Mouse (Mus musculus) gastrocnemius, postnatal 25 days (tissue): ENCODE results near the gene Cacna1f. TPM values are rescaled to one million over a fixed set of nuclear protein-coding genes. Genes with fewer than 3 reads are reported as not detected.

ENCODE experiments used
- DNase-seq: peaks from one replicate; pipeline ENCODE4 v3.0.0; 2022
- long read RNA-seq, 2 experiments: library from polyadenylated mRNA; stranded (forward); transcript quantifications; one replicate each; pipeline ENCODE4 v2.0.0; 2021
- total RNA-seq, 2 experiments: library from RNA; stranded (reverse); gene quantifications; 1 replicate in 1 of 2; 2 replicates in 1 of 2; pipeline ENCODE4 v1.2.3; 2021

Cacna1f gene
- not detected for total RNA-seq
- long read RNA-seq, experiment 1 = 0 reads
- long read RNA-seq, experiment 2 = 0 reads

GRCm38 (mm10) chrX:7606783-7607182 is at the start of gene Cacna1f:
Gene Cacna1f, plus strand, starts transcription at chrX:7607083.
- no peak for DNase-seq

- no peak for DNase-seq
Observed at GRCm38 (mm10) chrX:7563076-7563475, 43.8 kb upstream of the Cacna1f start.

GRCm38 (mm10) chrX:7566352-7566751 is 40.5 kb upstream of the Cacna1f start:
- no peak for DNase-seq

GRCm38 (mm10) chrX:7567491-7567890 is 39.4 kb upstream of the Cacna1f start:
- DNase-seq = no peak

- no peak for DNase-seq
Observed at GRCm38 (mm10) chrX:7570481-7571175, 36.3 kb upstream of the Cacna1f start.

GRCm38 (mm10) chrX:7571565-7572136 is 35.2 kb upstream of the Cacna1f start:
- DNase-seq = no peak

GRCm38 (mm10) chrX:7572466-7572865 is 34.4 kb upstream of the Cacna1f start:
- DNase-seq = no peak

GRCm38 (mm10) chrX:7573176-7574086 is 33.5 kb upstream of the Cacna1f start, which contains the start of gene Foxp3:
Gene Foxp3, plus strand, starts transcription at chrX:7573644.
- DNase-seq = peak; percentile 19

GRCm38 (mm10) chrX:7574087-7574884 is 32.6 kb upstream of the Cacna1f start, which contains the start of gene Ppp1r3f:
Gene Ppp1r3f, minus strand, starts transcription at chrX:7574283.
- DNase-seq = peak; percentile 92

GRCm38 (mm10) chrX:7574885-7575231 is 32.0 kb upstream of the Cacna1f start:
- DNase-seq = no peak

GRCm38 (mm10) chrX:7581151-7581550 is 25.7 kb upstream of the Cacna1f start:
- no peak for DNase-seq

- DNase-seq = no peak
Observed at GRCm38 (mm10) chrX:7583881-7584280, 23.0 kb upstream of the Cacna1f start.

- no peak for DNase-seq
Observed at GRCm38 (mm10) chrX:7586356-7586755, 20.5 kb upstream of the Cacna1f start.

- DNase-seq = no peak
Observed at GRCm38 (mm10) chrX:7595371-7595770, 11.5 kb upstream of the Cacna1f start.

- DNase-seq = no peak
Observed at GRCm38 (mm10) chrX:7604004-7604403, 2.9 kb upstream of the Cacna1f start.

- DNase-seq = peak; percentile 79
Observed at GRCm38 (mm10) chrX:7604879-7605574, 1.9 kb upstream of the Cacna1f start, which contains the start of gene Ccdc22. Gene Ccdc22, minus strand, starts transcription at chrX:7605517.

GRCm38 (mm10) chrX:7605575-7605941 is 1.3 kb upstream of the Cacna1f start:
- DNase-seq = no peak

- DNase-seq = no peak
Observed at GRCm38 (mm10) chrX:7610035-7610434, 3.2 kb downstream of the Cacna1f start.

- no peak for DNase-seq
Observed at GRCm38 (mm10) chrX:7610536-7611258, 3.8 kb downstream of the Cacna1f start.

GRCm38 (mm10) chrX:7617889-7618551 is 11.1 kb downstream of the Cacna1f start:
- no peak for DNase-seq
